Mouse (Mus musculus): ENCODE data around the gene Ago1. TPM values are rescaled to one million over a fixed set of nuclear protein-coding genes. Genes with fewer than 3 reads are reported as not detected.
A peak's percentile ranks its signal among the peaks of the same experiment; 100 is the strongest.

Ago1 gene
- total RNA-seq (2012; rRNA removed) (5.4 and 6.0 TPM in 2 replicates), polyA plus RNA-seq (2012; ENCODE audit: insufficient read depth in 1 of 2, insufficient read length in 2 of 2, low read depth in 1 of 2, low replicate concordance in 2 of 2, missing spikeins in 1 of 2) (100 to 1,000 TPM in 1 of 2 experiments, 10 to 100 TPM in 1; 15.4 to 312 TPM)

- H3K9me3 ChIP-seq (replicated peaks; ENCODE audit: insufficient read depth, low read length), result no peaks in the 10 kb centered on the region
- peaks cover 0 to 11% of the 10 kb centered on the region in 2 experiments; a peak in 2 of 4 replicates for H3K36me3 ChIP-seq (ENCODE audit: control insufficient read depth in 1 of 2, insufficient read depth in 2 of 2, low read length in 2 of 2)
- peak within 1 kb of the TSS; percentile 69 to 93 for H3K4me3 ChIP-seq (ENCODE audit: control insufficient read depth in 1 of 2, insufficient read depth in 1 of 2, low read depth in 2 of 2, low read length in 2 of 2)
- no peaks in the 10 kb centered on the region for H3K27me3 ChIP-seq (ENCODE audit: control insufficient read depth in 1 of 2, insufficient read depth in 2 of 2, low read length in 2 of 2)
- peaks cover 0 to 23% of the 10 kb centered on the region in 2 experiments for H3K4me1 ChIP-seq (ENCODE audit: control insufficient read depth in 1 of 2, insufficient read depth in 2 of 2, low read length in 2 of 2)
- DNase-seq (ENCODE audit: low read depth, low spot score), result peak; percentile 96
- H3K27ac ChIP-seq (ENCODE audit: control insufficient read depth, low read depth, low read length), result peak within 1 kb of the TSS; percentile 85
- peak within 1 kb of the TSS; percentile 83 for H3K9ac ChIP-seq (ENCODE audit: control insufficient read depth, low read depth, low read length, poor library complexity, severe bottlenecking)
- peaks cover 11% of the 10 kb centered on the region for H3K79me2 ChIP-seq (ENCODE audit: control insufficient read depth, insufficient read depth, low read length, poor library complexity)
- TF ChIP-seq GATA1 (IDR thresholded peaks at IDR 0.05; ENCODE audit: low read depth, low read length), result no peak
- peak; percentile 67 to 74; a peak in 3 of 4 replicates for TF ChIP-seq POLR2A (IDR thresholded peaks at IDR 0.05; ENCODE audit: control insufficient read depth in 1 of 2, insufficient read depth in 1 of 2, low read depth in 1 of 2, low read length in 2 of 2, poor library complexity in 1 of 2)
- TF ChIP-seq MAZ (IDR thresholded peaks at IDR 0.05; ENCODE audit: low read depth, low read length), result peak; percentile 98
- TF ChIP-seq ELF1 (IDR thresholded peaks at IDR 0.05; ENCODE audit: low read depth, low read length), result 0 out of 2 replicates have a peak, but pooled peaks have one; percentile 26
- TF ChIP-seq UBTF (IDR thresholded peaks at IDR 0.05; ENCODE audit: borderline replicate concordance, insufficient read depth, low read depth, low read length), result 0 out of 2 replicates have a peak, but pooled peaks have one; percentile 55
- TF ChIP-seq CHD1 (IDR thresholded peaks at IDR 0.05; ENCODE audit: low read depth, low read length), result no peak
- peak; percentile 41; the same call in 1 of the 2 replicates for TF ChIP-seq TCF12 (IDR thresholded peaks at IDR 0.05; ENCODE audit: low read depth, low read length)
- TF ChIP-seq HCFC1 (IDR thresholded peaks at IDR 0.05; ENCODE audit: low read depth, low read length), result peak; percentile 69; the same call in 1 of the 2 replicates
- TF ChIP-seq MXI1 (IDR thresholded peaks at IDR 0.05; ENCODE audit: low read depth, low read length), result peak; percentile 59; the same call in 1 of the 2 replicates
- TF ChIP-seq CTCF (IDR thresholded peaks at IDR 0.05 in 2 of 3, conservative IDR thresholded peaks at IDR 0.05 in 1 of 3; ENCODE audit: control insufficient read depth in 1 of 3, insufficient read depth in 1 of 3, low read depth in 2 of 3, low read length in 3 of 3, poor library complexity in 1 of 3, severe bottlenecking in 1 of 3), result peak in 2 of 3 experiments; percentile 95 to 98; a peak in 5 of 6 replicates
- peak; percentile 56 for TF ChIP-seq NELFE (IDR thresholded peaks at IDR 0.05; ENCODE audit: low read depth, low read length)
- peak; percentile 75 for TF ChIP-seq SIN3A (IDR thresholded peaks at IDR 0.05; ENCODE audit: low read length)
- TF ChIP-seq RAD21 (IDR thresholded peaks at IDR 0.05; ENCODE audit: low read depth, low read length), result peak; percentile 12; the same call in 1 of the 2 replicates
- no peak for TF ChIP-seq MYC (IDR thresholded peaks at IDR 0.05; ENCODE audit: low read depth, low read length)
- peak; percentile 48 for TF ChIP-seq SMC3 (IDR thresholded peaks at IDR 0.05; ENCODE audit: low read depth, low read length)
- no peak for TF ChIP-seq POLR2AphosphoS5 (IDR thresholded peaks at IDR 0.05; ENCODE audit: borderline replicate concordance, low read depth, low read length)
- TF ChIP-seq ZMIZ1 (IDR thresholded peaks at IDR 0.05; ENCODE audit: low read depth, low read length), result peak; percentile 4; the same call in 1 of the 2 replicates
- TF ChIP-seq MYB (IDR thresholded peaks at IDR 0.05; ENCODE audit: low read depth, low read length), result no peak
- TF ChIP-seq NRF1 (IDR thresholded peaks at IDR 0.05; ENCODE audit: insufficient read depth, low read depth, low read length, poor library complexity, severe bottlenecking), result peak; percentile 92
Observed at GRCm38 (mm10) chr4:126468285-126468901, at the start of gene Ago1. Ago1 (minus strand) TSS chr4:126468583.
